Mouse (Mus musculus) cerebellum, adult 9-10 months (tissue): Measurements from ENCODE around the gene Fiz1.
A peak's percentile ranks its signal among the peaks of the same experiment; 100 is the strongest.

ENCODE experiments used
- DNase-seq: peaks from one replicate; pipeline ENCODE4 v3.0.0; 2022

The Fiz1 gene

GRCm38 (mm10) chr7:5014251-5015117 lies at the start of gene Fiz1, which contains the start of gene Zfp524:
Gene Fiz1, minus strand, starts transcription at chr7:5014697.
Gene Zfp524, plus strand, starts transcription at chr7:5014415.
- DNase-seq, result peak; percentile 98

GRCm38 (mm10) chr7:5062360-5063001 lies 48.0 kb upstream of the Fiz1 start:
- DNase-seq, result peak; percentile 80

- DNase-seq, result peak; percentile 93
These were observed 47.4 kb upstream of the Fiz1 start, which contains the start of gene U2af2 for GRCm38 (mm10) chr7:5061774-5062359. Gene U2af2, plus strand, starts transcription at chr7:5062143.

GRCm38 (mm10) chr7:5060944-5061773 lies 46.7 kb upstream of the Fiz1 start:
- peak; percentile 99 for DNase-seq

GRCm38 (mm10) chr7:5060239-5060731 lies 45.8 kb upstream of the Fiz1 start:
- peak; percentile 94 for DNase-seq

GRCm38 (mm10) chr7:5059421-5059820 lies 44.9 kb upstream of the Fiz1 start:
- DNase-seq, result peak; percentile 69

- DNase-seq, result peak; percentile 66
These were observed 44.1 kb upstream of the Fiz1 start for GRCm38 (mm10) chr7:5058631-5059030.

- peak; percentile 61 for DNase-seq
These were observed 43.3 kb upstream of the Fiz1 start for GRCm38 (mm10) chr7:5057804-5058203.

GRCm38 (mm10) chr7:5057381-5057780 lies 42.9 kb upstream of the Fiz1 start:
- DNase-seq, result peak; percentile 61

- DNase-seq, result peak; percentile 72
These were observed 42.3 kb upstream of the Fiz1 start for GRCm38 (mm10) chr7:5056651-5057263.

GRCm38 (mm10) chr7:5053456-5054179 lies 39.1 kb upstream of the Fiz1 start:
- DNase-seq, result peak; percentile 54

- peak; percentile 54 for DNase-seq
These were observed 38.4 kb upstream of the Fiz1 start for GRCm38 (mm10) chr7:5052931-5053343.

GRCm38 (mm10) chr7:5052438-5052837 lies 37.9 kb upstream of the Fiz1 start:
- DNase-seq, result peak; percentile 52

GRCm38 (mm10) chr7:5051193-5052192 lies 37.0 kb upstream of the Fiz1 start, which contains the start of gene Zfp580:
Gene Zfp580, plus strand, starts transcription at chr7:5051538.
- peak; percentile 82 for DNase-seq

GRCm38 (mm10) chr7:5047313-5047712 lies 32.8 kb upstream of the Fiz1 start:
- peak; percentile 73 for DNase-seq

GRCm38 (mm10) chr7:5046112-5046511 lies 31.6 kb upstream of the Fiz1 start:
- no peak for DNase-seq

GRCm38 (mm10) chr7:5044981-5045380 lies 30.5 kb upstream of the Fiz1 start:
- no peak for DNase-seq

GRCm38 (mm10) chr7:5038940-5039339 lies 24.4 kb upstream of the Fiz1 start:
- no peak for DNase-seq

- DNase-seq, result peak; percentile 95
These were observed 23.7 kb upstream of the Fiz1 start, which contains the start of gene Zfp784 for GRCm38 (mm10) chr7:5038109-5038732. Gene Zfp784, minus strand, starts transcription at chr7:5038446.
